Mouse (Mus musculus) CD4-positive naive resting alpha-beta T cell, adult 76 days (primary cell): ENCODE measurements around the gene Gm16440. TPM values are rescaled to one million over a fixed set of nuclear protein-coding genes. Genes with fewer than 3 reads are reported as not detected.

ENCODE experiments used
- total RNA-seq: library from RNA; stranded (reverse); gene quantifications from one replicate; pipeline ENCODE4 v1.2.4, GENCODE M21; 2023

The Gm16440 gene
- not detected for total RNA-seq

DNA sequence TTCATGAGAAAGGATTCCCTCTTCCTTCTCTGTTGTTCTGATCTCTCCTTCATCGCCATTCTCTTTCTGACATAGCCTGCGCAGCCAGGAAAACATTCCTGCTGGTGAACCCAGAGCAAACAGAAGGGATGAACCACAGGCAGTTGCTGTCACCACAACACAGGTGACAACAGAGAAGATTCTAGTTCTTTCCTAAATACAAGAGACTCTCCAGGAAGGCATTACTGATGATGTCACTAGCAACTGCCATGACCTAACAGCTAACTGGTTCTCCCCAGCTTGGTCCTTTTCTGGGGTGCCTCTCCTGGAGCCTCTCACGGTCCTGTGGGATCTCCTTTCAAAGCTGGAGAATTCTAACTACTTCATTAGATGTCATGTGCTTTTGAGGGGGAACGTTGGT is at the start of gene Gm16440:
Gene Gm16440 (minus strand): TSS at position 101 of the 400 bp plus-strand sequence.

DNA sequence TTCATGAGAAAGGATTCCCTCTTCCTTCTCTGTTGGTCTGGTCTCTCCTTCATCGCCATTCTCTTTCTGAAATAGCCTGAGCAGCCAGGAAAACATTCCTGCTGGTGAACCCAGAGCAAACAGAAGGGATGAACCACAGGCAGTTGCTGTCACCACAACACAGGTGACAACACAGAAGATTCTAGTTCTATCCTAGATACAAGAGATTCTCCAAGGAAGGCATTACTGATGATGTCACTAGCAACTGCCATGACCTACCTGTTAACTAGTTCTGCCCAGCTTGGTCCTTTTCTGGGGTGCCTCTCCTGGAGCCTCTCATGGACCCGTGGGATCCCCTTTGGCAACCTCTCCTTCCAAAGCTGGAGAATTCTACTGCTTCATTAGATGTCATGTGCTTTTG is 22.3 kb upstream of the Gm16440 start, which contains the start of gene Gm3591:
Gene Gm3591 (minus strand): TSS at position 101 of the 400 bp plus-strand sequence.

DNA sequence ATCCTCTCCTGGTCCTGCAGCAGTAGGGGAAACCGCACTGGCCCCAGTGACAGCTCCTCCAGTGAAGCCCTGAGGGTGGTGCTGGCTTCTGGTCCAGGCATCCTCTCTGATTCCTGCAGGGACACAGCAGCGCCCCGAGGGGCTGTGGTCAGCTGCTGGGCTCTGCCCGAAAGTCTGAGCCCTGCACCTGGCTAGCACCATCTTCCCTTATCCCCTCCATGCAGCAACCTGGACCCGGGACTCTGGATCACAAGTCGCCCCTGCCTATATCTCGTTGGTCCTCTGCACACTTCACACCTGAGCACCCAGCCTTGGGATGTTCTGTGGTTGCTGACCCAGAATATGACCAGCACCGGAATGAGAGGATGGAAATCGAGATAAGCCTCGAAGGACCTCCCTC is 46.5 kb downstream of the Gm16440 start, which contains the start of gene Gm3618:
Gene Gm3618 (minus strand): TSS at position 101 of the 400 bp plus-strand sequence.

Other genes with a start within 250 kb of the Gm16440 start
- not detected for gene Gm21560, start 171.0 kb downstream of the Gm16440 start, total RNA-seq
- gene Gm3411, start 103.1 kb downstream of the Gm16440 start, total RNA-seq: not detected
- not detected for gene Gm21103, start 85.5 kb downstream of the Gm16440 start, total RNA-seq
- gene Gm3618, start 46.6 kb downstream of the Gm16440 start, total RNA-seq: not detected
- not detected for gene Gm3591, start 22.2 kb upstream of the Gm16440 start, total RNA-seq
- gene Gm3594, start 54.3 kb upstream of the Gm16440 start, total RNA-seq: not detected
- not detected for gene Gm8356, start 147.0 kb upstream of the Gm16440 start, total RNA-seq
- not detected for gene Gm3629, start 200.3 kb upstream of the Gm16440 start, total RNA-seq
- gene Gm3460, start 232.1 kb upstream of the Gm16440 start, total RNA-seq: not detected